Comparison of ENCODE assay signal across 22 mouse cellular contexts in the genomic region with DNA sequence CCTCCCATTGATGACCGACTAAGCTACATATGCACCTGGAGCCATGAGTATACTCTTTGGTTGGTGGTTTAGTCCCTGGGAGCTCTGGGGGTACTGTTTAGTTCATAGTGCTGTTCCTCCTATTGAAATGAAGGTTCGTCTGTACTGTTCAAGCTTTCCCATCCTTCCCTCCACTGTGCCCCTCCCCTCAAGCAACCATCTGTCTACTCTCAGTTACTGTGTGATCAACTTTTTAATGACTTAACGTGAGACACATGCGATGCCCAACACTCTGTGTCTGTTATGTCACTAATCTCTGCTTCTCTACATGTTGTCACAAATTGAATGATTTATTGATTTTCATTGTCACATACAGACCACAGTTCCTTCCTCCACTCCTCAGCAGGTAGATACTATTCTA.
"Had no signal": no experiment of that assay in that cellular context is flagged by ENCODE, and none has a peak within 500 bp of the region (broad histone marks: within the 10 kb centered on the region; RNA-seq: fewer than 3 reads in every experiment).

No protein-coding gene starts in this region.

- H3K27ac ChIP-seq: kidney, embryonic 15.5 days; left cerebral cortex, adult 2 months; limb, embryonic 12.5 days; limb, embryonic 15.5 days; liver, embryonic 14.5 days; macrophage; midbrain, embryonic 12.5 days; neural tube, embryonic 12.5 days; stomach, embryonic 15.5 days had no signal

- H3K9me3 ChIP-seq: kidney, embryonic 15.5 days; limb, embryonic 12.5 days; limb, embryonic 15.5 days; midbrain, embryonic 12.5 days; neural tube, embryonic 12.5 days; stomach, embryonic 15.5 days had no signal

- H3K36me3 ChIP-seq: midbrain, embryonic 12.5 days; neural tube, embryonic 12.5 days; stomach, embryonic 15.5 days had no signal

- H3K9ac ChIP-seq: kidney, embryonic 15.5 days; limb, embryonic 12.5 days; limb, embryonic 15.5 days; liver, embryonic 14.5 days; liver, postnatal 0 days; lung, embryonic 14.5 days; midbrain, embryonic 12.5 days; neural tube, embryonic 12.5 days; stomach, embryonic 15.5 days had no signal

- H3K4me3 ChIP-seq: kidney, embryonic 15.5 days; left cerebral cortex, adult 2 months; limb, embryonic 12.5 days; limb, embryonic 15.5 days; midbrain, embryonic 12.5 days; neural tube, embryonic 12.5 days; stomach, embryonic 15.5 days had no signal

- DNase-seq: kidney, adult 8-10 months; kidney, postnatal 10 days; kidney, postnatal 36 days; layer of hippocampus, postnatal 36 days; left cerebral cortex, postnatal 4 days; liver, postnatal 0 days; lung, embryonic 14.5 days; retina, postnatal 1 day; right cerebral cortex, postnatal 25 days; spleen, adult 18-20 months; thymus, postnatal 25 days had no signal

- H3K27me3 ChIP-seq: kidney, embryonic 15.5 days; limb, embryonic 12.5 days; limb, embryonic 15.5 days; midbrain, embryonic 12.5 days; neural tube, embryonic 12.5 days; stomach, embryonic 15.5 days had no signal

- H3K4me2 ChIP-seq: kidney, embryonic 15.5 days; limb, embryonic 12.5 days; limb, embryonic 15.5 days; liver, embryonic 11.5 days; lung, embryonic 14.5 days; midbrain, embryonic 12.5 days; neural tube, embryonic 12.5 days; stomach, embryonic 15.5 days had no signal

- H3K4me1 ChIP-seq: kidney, embryonic 15.5 days; limb, embryonic 12.5 days; limb, embryonic 15.5 days; midbrain, embryonic 12.5 days; neural tube, embryonic 12.5 days; stomach, embryonic 15.5 days had no signal

- ATAC-seq: liver, postnatal 0 days; lung, postnatal 0 days had no signal
